Mouse (Mus musculus) right cerebral cortex, adult 18-20 months (tissue): ENCODE data around the gene Caskin2.
"Not testable (repeated sequence)": the region's sequence is repeated elsewhere in the genome, so short reads cannot be mapped to it uniquely, and the experiment has no call there.

Source experiments
- DNase-seq: peaks from one replicate; pipeline ENCODE4 v3.0.0; 2022; ENCODE audit warnings: mixed read lengths

Gene Caskin2

DNA sequence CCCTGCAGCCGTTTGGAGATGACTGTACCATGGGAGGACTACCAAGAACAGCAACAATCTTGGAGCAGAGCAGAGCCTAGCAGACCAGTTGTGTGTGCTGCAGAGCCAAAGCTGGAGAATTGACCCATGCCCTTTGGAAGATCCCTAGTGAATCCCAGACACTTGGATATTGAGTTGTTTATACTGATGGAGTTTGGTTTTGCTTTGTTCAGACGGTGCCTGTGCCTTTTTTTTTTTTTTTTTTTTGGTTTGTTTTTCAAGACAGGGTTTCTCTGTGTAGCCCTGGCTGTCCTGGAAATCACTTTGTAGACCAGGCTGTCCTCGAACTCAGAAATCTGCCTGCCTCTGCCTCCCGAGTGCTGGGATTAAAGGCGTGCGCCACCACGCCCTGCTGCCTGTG, 51.3 kb downstream of the Caskin2 start:
- not testable (repeated sequence) for DNase-seq

- DNase-seq: no peak
Observed at GRCm38 (mm10) chr11:115753485-115753884, 60.0 kb downstream of the Caskin2 start.

DNA sequence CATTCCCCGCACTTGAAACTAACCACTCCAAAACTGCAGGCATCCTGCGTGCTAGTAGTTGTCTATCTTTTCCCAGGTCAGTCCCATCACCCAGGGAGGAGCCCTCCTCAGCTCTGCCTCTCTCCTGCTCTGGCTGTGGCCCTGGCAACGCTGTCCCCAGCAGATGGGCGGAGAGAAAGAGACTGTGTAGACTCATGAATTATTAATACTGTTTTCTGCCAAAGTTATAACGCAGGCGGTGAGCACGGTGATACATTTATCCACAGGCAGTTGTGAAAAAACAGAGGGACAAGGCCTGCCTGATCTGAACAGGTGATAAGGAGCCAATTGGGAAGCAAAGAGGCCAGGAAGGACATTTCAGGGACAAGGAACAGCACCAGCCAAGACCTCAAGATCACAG, 60.8 kb downstream of the Caskin2 start:
- no peak for DNase-seq

DNA sequence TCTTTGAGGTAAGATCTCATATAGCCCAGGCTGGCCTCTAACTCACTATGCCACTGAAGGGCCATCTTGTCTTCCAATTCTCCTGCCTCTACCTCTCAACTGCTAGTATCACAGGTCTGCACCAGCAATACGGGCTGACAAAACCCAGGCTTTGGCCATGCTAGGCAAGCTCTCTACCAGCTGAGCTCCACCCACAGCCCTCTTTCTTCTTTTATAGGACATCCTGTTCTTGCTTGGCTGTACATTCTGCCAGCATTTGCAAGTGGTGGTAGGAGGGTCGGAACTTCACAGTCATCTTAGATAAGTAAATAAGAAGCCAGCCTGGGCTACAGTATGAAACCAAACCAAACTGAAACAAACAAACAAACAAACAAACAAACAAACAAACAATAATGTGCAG, 61.7 kb downstream of the Caskin2 start:
- no peak for DNase-seq

- DNase-seq: no peak
Observed at GRCm38 (mm10) chr11:115749834-115750233, 63.6 kb downstream of the Caskin2 start.
